Mouse (Mus musculus): ENCODE measurements at regions not wholly inside any gene's neighbourhood (a gene's known extent, or its start where the extent isn't known, plus 50 kb on each side); places are given as distances from the start of the nearest gene placed in this dataset.

DNA sequence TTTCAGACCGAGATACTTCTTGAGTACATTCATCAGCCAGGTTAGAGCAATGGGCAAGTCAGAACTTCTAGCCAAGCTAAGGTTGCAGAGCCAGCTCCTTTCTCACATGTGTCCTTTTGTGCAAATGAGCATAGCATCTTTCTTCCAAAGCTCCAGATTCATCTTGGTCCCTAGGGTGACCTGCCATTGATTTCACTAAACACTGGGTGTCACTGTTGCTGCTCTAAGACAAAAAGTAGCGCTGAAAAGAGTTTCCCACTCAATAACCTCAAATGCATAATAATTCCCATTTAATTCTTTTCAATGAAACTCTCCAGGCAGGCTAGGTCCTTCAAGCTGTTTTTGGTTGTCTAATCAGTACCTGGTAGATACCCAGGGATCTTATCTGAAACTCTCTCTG, 688.6 kb upstream of the BB014433 start:
- no peaks in the 10 kb centered on the region for H3K27me3 ChIP-seq (ENCODE audit: control insufficient read depth, insufficient read depth, insufficient read length)
- TF ChIP-seq CTCF (IDR thresholded peaks at IDR 0.05; ENCODE audit: control insufficient read depth, insufficient read depth, insufficient read length) (no peak), MAX (IDR thresholded peaks at IDR 0.05) (no peak), FOSL1 (IDR thresholded peaks at IDR 0.05; ENCODE audit: insufficient read depth, low read length, poor library complexity, severe bottlenecking) (no peak), MYOD1 (IDR thresholded peaks at IDR 0.05; ENCODE audit: control insufficient read depth, insufficient read length, low read depth) (no peak), MYOG (IDR thresholded peaks at IDR 0.05; ENCODE audit: control insufficient read depth, extremely low read depth, insufficient read length) (no peak), USF1 (IDR thresholded peaks at IDR 0.05; ENCODE audit: low read depth) (no peak), CEBPB (IDR thresholded peaks at IDR 0.05; ENCODE audit: low read depth) (no peak)
- no peaks in the 10 kb centered on the region for H3K36me3 ChIP-seq (ENCODE audit: control insufficient read depth, insufficient read depth)
- H3K79me3 ChIP-seq (ENCODE audit: low read depth): no peaks in the 10 kb centered on the region
- H3K4me3 ChIP-seq (ENCODE audit: insufficient read depth, poor library complexity, severe bottlenecking): no peak overlapping the region
- H3ac ChIP-seq (ENCODE audit: control insufficient read depth, insufficient read length, low read depth): no peak overlapping the region
- no peaks in the 10 kb centered on the region for H3K79me2 ChIP-seq (ENCODE audit: control insufficient read depth, insufficient read depth)

DNA sequence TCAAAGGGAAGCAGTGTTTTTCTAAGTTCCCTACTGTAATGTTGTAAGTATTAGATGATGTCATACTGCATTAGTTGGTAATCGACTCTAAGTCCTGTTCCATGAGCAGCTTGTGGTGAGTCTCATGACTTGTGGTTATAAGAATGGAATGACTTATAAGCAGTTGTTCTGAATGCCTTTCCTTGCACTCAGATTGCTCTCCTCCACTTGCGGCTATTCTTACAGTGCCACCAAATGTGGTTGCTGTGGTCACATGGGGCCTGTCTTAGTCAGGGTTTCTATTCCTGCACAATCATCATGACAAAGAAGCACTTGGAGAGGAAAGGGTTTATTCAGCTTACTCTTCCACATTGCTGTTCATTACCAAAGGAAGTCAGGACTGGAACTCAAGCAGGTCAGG, 685.4 kb upstream of the BB014433 start:
- H3K79me3 ChIP-seq (ENCODE audit: low read depth): no peaks in the 10 kb centered on the region
- no peak overlapping the region for H3K4me3 ChIP-seq (ENCODE audit: insufficient read depth, poor library complexity, severe bottlenecking)
- TF ChIP-seq CEBPB (IDR thresholded peaks at IDR 0.05; ENCODE audit: low read depth) (peak; percentile 23), FOSL1 (IDR thresholded peaks at IDR 0.05; ENCODE audit: insufficient read depth, low read length, poor library complexity, severe bottlenecking) (peak; percentile 20), USF1 (IDR thresholded peaks at IDR 0.05; ENCODE audit: low read depth) (peak; percentile 88), MYOD1 (IDR thresholded peaks at IDR 0.05; ENCODE audit: control insufficient read depth, insufficient read length, low read depth) (peak; percentile 73), CTCF (IDR thresholded peaks at IDR 0.05; ENCODE audit: control insufficient read depth, insufficient read depth, insufficient read length) (no peak), MAX (IDR thresholded peaks at IDR 0.05) (peak; percentile 8), MYOG (IDR thresholded peaks at IDR 0.05; ENCODE audit: control insufficient read depth, extremely low read depth, insufficient read length) (no peak)
- no peaks in the 10 kb centered on the region for H3K79me2 ChIP-seq (ENCODE audit: control insufficient read depth, insufficient read depth)
- no peak overlapping the region for H3ac ChIP-seq (ENCODE audit: control insufficient read depth, insufficient read length, low read depth)
- H3K27me3 ChIP-seq (ENCODE audit: control insufficient read depth, insufficient read depth, insufficient read length): no peaks in the 10 kb centered on the region
- no peaks in the 10 kb centered on the region for H3K36me3 ChIP-seq (ENCODE audit: control insufficient read depth, insufficient read depth)

DNA sequence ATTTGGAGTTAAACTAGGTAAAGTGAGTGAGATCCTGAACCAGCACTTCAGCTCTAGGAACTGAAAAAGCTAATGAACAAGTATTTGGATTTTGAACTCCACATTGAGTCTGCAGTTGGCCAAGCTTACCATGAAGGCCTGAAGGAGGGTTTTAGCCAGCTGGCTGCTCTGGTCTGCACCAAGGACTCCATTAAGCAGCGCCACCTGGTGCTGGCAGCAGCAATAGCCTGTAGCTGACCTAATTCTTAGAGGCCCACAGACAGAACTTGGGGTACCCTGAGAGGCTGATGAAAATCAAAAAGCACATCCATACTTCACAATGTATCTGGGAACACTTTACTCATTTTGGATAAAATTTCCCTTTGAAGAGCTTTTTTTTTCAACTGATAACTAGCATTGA, 683.2 kb upstream of the BB014433 start:
- no peak for TF ChIP-seq MYOD1 (IDR thresholded peaks at IDR 0.05; ENCODE audit: control insufficient read depth, insufficient read length, low read depth)
- TF ChIP-seq CEBPB (IDR thresholded peaks at IDR 0.05; ENCODE audit: low read depth): no peak
- TF ChIP-seq CTCF (IDR thresholded peaks at IDR 0.05; ENCODE audit: control insufficient read depth, insufficient read depth, insufficient read length): peak; percentile 44
- no peaks in the 10 kb centered on the region for H3K79me3 ChIP-seq (ENCODE audit: low read depth)
- no peaks in the 10 kb centered on the region for H3K79me2 ChIP-seq (ENCODE audit: control insufficient read depth, insufficient read depth)
- no peak overlapping the region for H3ac ChIP-seq (ENCODE audit: control insufficient read depth, insufficient read length, low read depth)
- H3K36me3 ChIP-seq (ENCODE audit: control insufficient read depth, insufficient read depth): no peaks in the 10 kb centered on the region
- H3K27me3 ChIP-seq (ENCODE audit: control insufficient read depth, insufficient read depth, insufficient read length): no peaks in the 10 kb centered on the region
- no peak overlapping the region for H3K4me3 ChIP-seq (ENCODE audit: insufficient read depth, poor library complexity, severe bottlenecking)

DNA sequence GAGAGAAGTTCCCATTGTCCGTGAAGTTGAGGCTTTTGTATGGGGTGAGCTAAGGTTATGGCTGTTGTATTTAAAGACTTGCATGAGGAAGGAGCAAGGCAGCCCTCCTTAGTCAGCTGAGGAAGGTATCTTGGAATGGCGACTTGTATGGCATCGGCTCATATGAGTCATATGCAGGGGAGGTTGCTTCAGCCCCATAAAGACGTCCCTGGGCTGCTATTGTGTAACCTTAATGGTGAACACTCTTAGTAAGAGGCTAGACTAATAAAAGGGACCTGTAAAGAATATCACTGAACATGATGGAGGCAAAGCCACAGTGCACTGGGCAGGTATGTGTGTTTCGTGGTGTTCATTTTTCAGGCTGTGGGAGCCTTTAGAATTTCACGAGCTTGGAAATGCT, 680.4 kb upstream of the BB014433 start:
- Histone ChIP-seq H3K27me3 (ENCODE audit: control insufficient read depth, insufficient read depth, insufficient read length) (no peaks in the 10 kb centered on the region), H3K36me3 (ENCODE audit: control insufficient read depth, insufficient read depth) (no peaks in the 10 kb centered on the region), H3K79me2 (ENCODE audit: control insufficient read depth, insufficient read depth) (no peaks in the 10 kb centered on the region), H3K79me3 (ENCODE audit: low read depth) (no peaks in the 10 kb centered on the region), H3ac (ENCODE audit: control insufficient read depth, insufficient read length, low read depth) (no peak overlapping the region), H3K4me3 (ENCODE audit: insufficient read depth, poor library complexity, severe bottlenecking) (no peak overlapping the region)
- TF ChIP-seq FOSL1 (IDR thresholded peaks at IDR 0.05; ENCODE audit: insufficient read depth, low read length, poor library complexity, severe bottlenecking) (no peak), CEBPB (IDR thresholded peaks at IDR 0.05; ENCODE audit: low read depth) (peak; percentile 79), USF1 (IDR thresholded peaks at IDR 0.05; ENCODE audit: low read depth) (no peak), MAX (IDR thresholded peaks at IDR 0.05) (no peak), CTCF (IDR thresholded peaks at IDR 0.05; ENCODE audit: control insufficient read depth, insufficient read depth, insufficient read length) (no peak), MYOG (IDR thresholded peaks at IDR 0.05; ENCODE audit: control insufficient read depth, extremely low read depth, insufficient read length) (no peak)
